Mouse (Mus musculus) lung, postnatal 14 days (tissue): Measurements from ENCODE around the gene Zfp579.

Experiments used
- DNase-seq: peaks from one replicate; pipeline ENCODE4 v3.0.0; 2021

The Zfp579 gene

GRCm38 (mm10) chr7:4950561-4951342 lies 45.2 kb downstream of the Zfp579 start:
- DNase-seq, result no peak

- no peak for DNase-seq
Observed at GRCm38 (mm10) chr7:4948386-4948785, 47.6 kb downstream of the Zfp579 start.

GRCm38 (mm10) chr7:4947855-4948254 lies 48.1 kb downstream of the Zfp579 start:
- DNase-seq, result peak; percentile 64

- peak; percentile 97 for DNase-seq
Observed at GRCm38 (mm10) chr7:4943223-4943815, 52.6 kb downstream of the Zfp579 start.

GRCm38 (mm10) chr7:4942673-4943072 lies 53.3 kb downstream of the Zfp579 start:
- DNase-seq, result no peak

- peak; percentile 89 for DNase-seq
Observed at GRCm38 (mm10) chr7:4940068-4940479, 55.9 kb downstream of the Zfp579 start.

- peak; percentile 87 for DNase-seq
Observed at GRCm38 (mm10) chr7:4938456-4938855, 57.5 kb downstream of the Zfp579 start.

GRCm38 (mm10) chr7:4937392-4937791 lies 58.6 kb downstream of the Zfp579 start:
- no peak for DNase-seq

GRCm38 (mm10) chr7:4936832-4937231 lies 59.1 kb downstream of the Zfp579 start:
- no peak for DNase-seq

GRCm38 (mm10) chr7:4934160-4934914 lies 61.6 kb downstream of the Zfp579 start:
- no peak for DNase-seq
